ENCODE assay signal across 19 mouse cellular contexts in the genomic region with DNA sequence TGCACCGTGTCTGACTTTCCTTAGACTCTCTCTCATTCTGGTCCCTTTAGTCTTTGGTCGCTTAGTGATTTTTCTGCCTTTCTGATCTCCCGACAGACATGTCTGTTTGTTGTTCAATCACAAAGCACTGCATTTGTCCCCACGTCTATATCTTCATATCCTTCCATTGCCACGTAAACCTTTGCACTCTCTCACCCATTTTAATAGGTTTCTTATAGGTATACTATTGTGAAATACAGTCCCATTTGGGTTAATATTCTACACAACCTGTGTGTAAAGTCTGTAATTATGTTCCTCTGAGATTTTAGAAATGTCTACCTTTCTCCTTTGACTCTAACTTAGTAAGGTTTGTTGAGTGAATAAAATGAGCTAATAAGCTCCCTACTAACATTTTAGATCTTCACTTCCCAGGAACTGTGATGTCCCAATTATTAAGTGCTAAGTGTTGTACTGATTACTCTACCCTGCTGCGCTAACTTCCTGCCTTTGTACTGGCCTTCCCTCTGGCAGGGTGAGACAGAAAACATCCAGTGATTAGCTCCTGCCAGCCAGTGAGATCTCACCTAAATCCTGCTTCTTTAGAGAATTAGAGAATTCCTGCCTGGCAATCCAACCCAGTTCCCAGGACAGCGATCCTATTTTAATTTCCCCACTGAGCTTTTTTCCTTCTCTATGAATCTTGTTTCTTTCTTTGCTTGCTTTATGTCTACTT.
DNase-seq lines count a peak whose midpoint lies in the region; ATAC-seq and TF ChIP-seq lines count a peak whose summit lies in the region.
"Had no signal": no experiment of that assay in that cellular context is flagged by ENCODE, and none has a peak within 500 bp of the region (broad histone marks: within the 10 kb centered on the region; RNA-seq: fewer than 3 reads in every experiment).

No protein-coding gene starts in this region.

- H3K9ac ChIP-seq in heart, postnatal 0 days (replicated peaks; ENCODE audit: low read depth, low read length), result no peak overlapping the region
- no peak overlapping the region for H3K9ac ChIP-seq in heart, embryonic 11.5 days (ENCODE audit: low read depth, low read length)
- no peak overlapping the region for H3K9ac ChIP-seq in stomach, embryonic 14.5 days (replicated peaks; ENCODE audit: low read depth, low read length)
- H3K9ac ChIP-seq in stomach, postnatal 0 days (ENCODE audit: low read length), result no peak overlapping the region
- no peak overlapping the region for H3K9ac ChIP-seq in intestine, postnatal 0 days (ENCODE audit: low read depth, low read length)
- no peak overlapping the region for H3K9ac ChIP-seq in hindbrain, postnatal 0 days (replicated peaks; ENCODE audit: low read length)
- H3K9ac ChIP-seq: forebrain, embryonic 13.5 days; heart, embryonic 15.5 days; hindbrain, embryonic 15.5 days; liver, embryonic 15.5 days; midbrain, embryonic 13.5 days had no signal

- H3K27ac ChIP-seq in heart, postnatal 0 days (ENCODE audit: low read depth), result 0 out of 2 replicates have a peak overlapping the region, but pooled peaks have one; percentile 28
- H3K27ac ChIP-seq in heart, embryonic 11.5 days (ENCODE audit: low read depth, low read length), result no peak overlapping the region
- H3K27ac ChIP-seq in stomach, embryonic 14.5 days (ENCODE audit: low read length), result 0 out of 2 replicates have a peak overlapping the region, but pooled peaks have one; percentile 27
- no peak overlapping the region for H3K27ac ChIP-seq in stomach, postnatal 0 days (replicated peaks)
- no peak overlapping the region for H3K27ac ChIP-seq in intestine, postnatal 0 days (ENCODE audit: low read depth, low read length)
- H3K27ac ChIP-seq in hindbrain, postnatal 0 days, result no peak overlapping the region
- H3K27ac ChIP-seq: forebrain, embryonic 13.5 days; heart, embryonic 15.5 days; hindbrain, embryonic 15.5 days; liver, embryonic 15.5 days; midbrain, embryonic 13.5 days had no signal

- H3K4me1 ChIP-seq in heart, postnatal 0 days (ENCODE audit: control insufficient read depth, insufficient read depth), result no peaks in the 10 kb centered on the region
- no peaks in the 10 kb centered on the region for H3K4me1 ChIP-seq in heart, embryonic 11.5 days (ENCODE audit: control insufficient read depth, insufficient read depth, low read length)
- no peaks in the 10 kb centered on the region for H3K4me1 ChIP-seq in stomach, embryonic 14.5 days (ENCODE audit: control insufficient read depth, insufficient read depth, low read length)
- no peaks in the 10 kb centered on the region for H3K4me1 ChIP-seq in stomach, postnatal 0 days (replicated peaks; ENCODE audit: control insufficient read depth, insufficient read depth)
- H3K4me1 ChIP-seq in intestine, postnatal 0 days (replicated peaks; ENCODE audit: control insufficient read depth, insufficient read depth, low read length), result no peaks in the 10 kb centered on the region
- H3K4me1 ChIP-seq in hindbrain, postnatal 0 days (ENCODE audit: insufficient read depth, low read length), result no peaks in the 10 kb centered on the region
- H3K4me1 ChIP-seq: forebrain, embryonic 13.5 days; heart, embryonic 15.5 days; hindbrain, embryonic 15.5 days; liver, embryonic 15.5 days; midbrain, embryonic 13.5 days had no signal

- H3K27me3 ChIP-seq in heart, postnatal 0 days (ENCODE audit: control insufficient read depth, insufficient read depth, low read length), result no peaks in the 10 kb centered on the region
- no peaks in the 10 kb centered on the region for H3K27me3 ChIP-seq in heart, embryonic 11.5 days (ENCODE audit: control insufficient read depth, insufficient read depth, low read length)
- H3K27me3 ChIP-seq in stomach, embryonic 14.5 days (ENCODE audit: control insufficient read depth, insufficient read depth, low read length), result no peaks in the 10 kb centered on the region
- H3K27me3 ChIP-seq in stomach, postnatal 0 days (ENCODE audit: control insufficient read depth, insufficient read depth, low read length), result no peaks in the 10 kb centered on the region
- H3K27me3 ChIP-seq in intestine, postnatal 0 days (replicated peaks; ENCODE audit: control insufficient read depth, insufficient read depth, low read length), result no peaks in the 10 kb centered on the region
- no peaks in the 10 kb centered on the region for H3K27me3 ChIP-seq in hindbrain, postnatal 0 days (ENCODE audit: insufficient read depth, low read length)
- H3K27me3 ChIP-seq: forebrain, embryonic 13.5 days; heart, embryonic 15.5 days; hindbrain, embryonic 15.5 days; liver, embryonic 15.5 days; midbrain, embryonic 13.5 days; Patski had no signal

- peaks cover 54% of the 10 kb centered on the region for H3K36me3 ChIP-seq in heart, postnatal 0 days (replicated peaks; ENCODE audit: control insufficient read depth, insufficient read depth, low read length)
- no peaks in the 10 kb centered on the region; the same call in none of the 2 replicates for H3K36me3 ChIP-seq in heart, embryonic 11.5 days (ENCODE audit: control insufficient read depth, insufficient read depth, low read length)
- no peaks in the 10 kb centered on the region for H3K36me3 ChIP-seq in stomach, embryonic 14.5 days (ENCODE audit: control insufficient read depth, insufficient read depth, low read length)
- no peaks in the 10 kb centered on the region for H3K36me3 ChIP-seq in stomach, postnatal 0 days (ENCODE audit: control insufficient read depth, insufficient read depth, low read length)
- no peaks in the 10 kb centered on the region for H3K36me3 ChIP-seq in intestine, postnatal 0 days (ENCODE audit: control insufficient read depth, insufficient read depth)
- H3K36me3 ChIP-seq in hindbrain, postnatal 0 days (ENCODE audit: insufficient read depth, low read length), result no peaks in the 10 kb centered on the region
- H3K36me3 ChIP-seq: hindbrain, embryonic 15.5 days; liver, embryonic 15.5 days; midbrain, embryonic 13.5 days had no signal

- no peak overlapping the region for H3K4me3 ChIP-seq in heart, postnatal 0 days (ENCODE audit: low read depth, low read length)
- no peak overlapping the region for H3K4me3 ChIP-seq in heart, embryonic 11.5 days (ENCODE audit: low read depth, low read length)
- no peak overlapping the region for H3K4me3 ChIP-seq in stomach, embryonic 14.5 days (ENCODE audit: low read depth, low read length)
- H3K4me3 ChIP-seq in stomach, postnatal 0 days (ENCODE audit: low read depth, low read length), result no peak overlapping the region
- H3K4me3 ChIP-seq in intestine, postnatal 0 days (ENCODE audit: low read depth, low read length), result no peak overlapping the region
- H3K4me3 ChIP-seq in hindbrain, postnatal 0 days (ENCODE audit: low read length), result no peak overlapping the region
- H3K4me3 ChIP-seq: forebrain, embryonic 13.5 days; heart, embryonic 15.5 days; hindbrain, embryonic 15.5 days; liver, embryonic 15.5 days; midbrain, embryonic 13.5 days; myocyte had no signal

- no peak for DNase-seq in heart, postnatal 0 days (ENCODE audit: low spot score)
- no peak for DNase-seq in stomach, postnatal 0 days (ENCODE audit: low spot score)
- no peak for DNase-seq in urinary bladder, adult 18-20 months (ENCODE audit: low spot score in 2 of 2)
- no peak for DNase-seq in hindbrain, postnatal 0 days (ENCODE audit: low spot score)
- DNase-seq: B cell, adult 2 months; cerebellum, postnatal 25 days; kidney, postnatal 25 days; left cerebral cortex, postnatal 4 days; thymus, postnatal 36 days had no signal

- no peak for TF ChIP-seq CTCF in heart, postnatal 0 days (IDR thresholded peaks at IDR 0.05; ENCODE audit: low read depth)
- no peak for TF ChIP-seq CTCF in stomach, postnatal 0 days (IDR thresholded peaks at IDR 0.05; ENCODE audit: low read depth)
- no peak for TF ChIP-seq CTCF in intestine, postnatal 0 days (IDR thresholded peaks at IDR 0.05; ENCODE audit: low read depth)
- no peak for TF ChIP-seq CTCF in hindbrain, postnatal 0 days (IDR thresholded peaks at IDR 0.05; ENCODE audit: low read depth)

- TF ChIP-seq EP300 in heart, postnatal 0 days (IDR thresholded peaks at IDR 0.05; ENCODE audit: low read depth), result no peak
- TF ChIP-seq EP300 in stomach, postnatal 0 days (optimal IDR thresholded peaks at IDR 0.05), result no peak

- no peak for ATAC-seq in heart, postnatal 0 days (ENCODE audit: insufficient read depth, low read depth)
- ATAC-seq in heart, embryonic 11.5 days (replicated peaks; ENCODE audit: insufficient number of reproducible peaks, low FRiP score, low TSS enrichment), result no peak
- ATAC-seq in stomach, embryonic 14.5 days (ENCODE audit: insufficient number of reproducible peaks, insufficient read depth, low FRiP score, low read depth), result no peak; the same call in 1 of the 2 replicates
- ATAC-seq in stomach, postnatal 0 days (ENCODE audit: low FRiP score, low TSS enrichment), result no peak
- peak; percentile 68 for ATAC-seq in intestine, postnatal 0 days
- ATAC-seq in hindbrain, postnatal 0 days, result no peak
- ATAC-seq: forebrain, embryonic 13.5 days; Patski had no signal

- no peaks in the 10 kb centered on the region for H3K9me3 ChIP-seq in heart, postnatal 0 days (replicated peaks; ENCODE audit: control insufficient read depth, low read length)
- H3K9me3 ChIP-seq in heart, embryonic 11.5 days (replicated peaks; ENCODE audit: control insufficient read depth, low read length), result no peaks in the 10 kb centered on the region
- no peaks in the 10 kb centered on the region for H3K9me3 ChIP-seq in stomach, embryonic 14.5 days (ENCODE audit: control insufficient read depth, low read depth, low read length)
- H3K9me3 ChIP-seq in stomach, postnatal 0 days (ENCODE audit: control insufficient read depth, low read length), result no peaks in the 10 kb centered on the region
- H3K9me3 ChIP-seq in intestine, postnatal 0 days (ENCODE audit: control insufficient read depth), result no peaks in the 10 kb centered on the region
- no peaks in the 10 kb centered on the region for H3K9me3 ChIP-seq in hindbrain, postnatal 0 days (ENCODE audit: low read length)
- H3K9me3 ChIP-seq: forebrain, embryonic 13.5 days; heart, embryonic 15.5 days; hindbrain, embryonic 15.5 days; liver, embryonic 15.5 days; midbrain, embryonic 13.5 days had no signal

- 72% methylated on average over 7 of the region's 7 CpGs for WGBS in heart, postnatal 0 days
- WGBS in heart, embryonic 11.5 days (ENCODE audit: insufficient replicate concordance), result 74% methylated on average over 7 of the region's 7 CpGs
- 82% methylated on average over 7 of the region's 7 CpGs for WGBS in stomach, embryonic 14.5 days
- WGBS in stomach, postnatal 0 days, result 77% methylated on average over 7 of the region's 7 CpGs
- WGBS in intestine, postnatal 0 days, result 51% methylated on average over 7 of the region's 7 CpGs
- WGBS in hindbrain, postnatal 0 days, result 83% methylated on average over 7 of the region's 7 CpGs

- no peak overlapping the region for H3K4me2 ChIP-seq in heart, postnatal 0 days (ENCODE audit: low read depth, low read length)
- H3K4me2 ChIP-seq in heart, embryonic 11.5 days, result no peak overlapping the region
- no peak overlapping the region for H3K4me2 ChIP-seq in stomach, embryonic 14.5 days (replicated peaks; ENCODE audit: low read depth, low read length)
- H3K4me2 ChIP-seq in stomach, postnatal 0 days (replicated peaks; ENCODE audit: low read depth), result no peak overlapping the region
- H3K4me2 ChIP-seq in intestine, postnatal 0 days (replicated peaks; ENCODE audit: low read depth), result no peak overlapping the region
- no peak overlapping the region for H3K4me2 ChIP-seq in hindbrain, postnatal 0 days (ENCODE audit: low read depth, low read length)
- H3K4me2 ChIP-seq: forebrain, embryonic 13.5 days; heart, embryonic 15.5 days; hindbrain, embryonic 15.5 days; liver, embryonic 15.5 days; midbrain, embryonic 13.5 days had no signal

Comparison
In these comparisons a context has a peak if more than half of its experiments do, and no peak if none do; other contexts are left out.
1. H3K27ac ChIP-seq: peak in heart, postnatal 0 days (single experiment) and stomach, embryonic 14.5 days (single experiment); none in heart, embryonic 11.5 days (single experiment), stomach, postnatal 0 days (single experiment), intestine, postnatal 0 days (single experiment) and hindbrain, postnatal 0 days (single experiment).